Mouse (Mus musculus): ENCODE measurements around the gene Atp5j2. TPM values are rescaled to one million over a fixed set of nuclear protein-coding genes. Genes with fewer than 3 reads are reported as not detected.

The Atp5j2 gene
- polyA plus RNA-seq, 1 experiment from 2014 or later = 604 TPM

DNA sequence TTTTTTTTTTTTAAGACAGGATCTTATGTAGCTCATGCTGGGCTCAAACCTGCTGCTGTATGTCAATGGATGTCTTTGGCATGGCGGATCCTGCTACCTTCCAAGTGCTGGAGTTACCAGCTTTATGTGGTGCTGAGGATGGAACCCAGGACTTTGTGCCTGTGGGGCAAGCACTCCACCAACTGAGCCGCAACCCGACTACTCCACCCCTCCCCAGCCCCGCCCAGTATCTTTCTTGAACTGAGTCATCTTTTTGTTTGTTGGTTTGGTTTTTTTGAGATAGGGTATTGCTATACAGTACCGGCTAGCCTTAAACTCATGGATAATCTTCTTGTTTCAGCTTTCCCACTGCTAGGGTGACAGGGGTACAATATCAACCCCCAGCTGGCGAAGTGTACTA, 2.4 kb downstream of the Atp5j2 start:
- Histone ChIP-seq H3K9ac (ENCODE audit: low read length) (no peak overlapping the region), H3K4me1 (ENCODE audit: control insufficient read depth, insufficient read depth, low read length) (peaks cover 11% of the 10 kb centered on the region), H3K27me3 (replicated peaks; ENCODE audit: control insufficient read depth, insufficient read depth, low read length) (no peaks in the 10 kb centered on the region), H3K27ac (ENCODE audit: low read depth, low read length) (no peak overlapping the region), H3K9me3 (replicated peaks; ENCODE audit: control insufficient read depth, low read length) (no peaks in the 10 kb centered on the region), H3K4me3 (ENCODE audit: low read depth, low read length) (no peak overlapping the region), H3K4me2 (ENCODE audit: low read length) (no peak overlapping the region), H3K36me3 (ENCODE audit: control insufficient read depth, insufficient read depth, low read length) (peaks cover 42% of the 10 kb centered on the region)
- DNase-seq (ENCODE audit: low spot score) (no peak), ATAC-seq (no peak)
- WGBS = 92% methylated on average over 6 of the region's 6 CpGs

DNA sequence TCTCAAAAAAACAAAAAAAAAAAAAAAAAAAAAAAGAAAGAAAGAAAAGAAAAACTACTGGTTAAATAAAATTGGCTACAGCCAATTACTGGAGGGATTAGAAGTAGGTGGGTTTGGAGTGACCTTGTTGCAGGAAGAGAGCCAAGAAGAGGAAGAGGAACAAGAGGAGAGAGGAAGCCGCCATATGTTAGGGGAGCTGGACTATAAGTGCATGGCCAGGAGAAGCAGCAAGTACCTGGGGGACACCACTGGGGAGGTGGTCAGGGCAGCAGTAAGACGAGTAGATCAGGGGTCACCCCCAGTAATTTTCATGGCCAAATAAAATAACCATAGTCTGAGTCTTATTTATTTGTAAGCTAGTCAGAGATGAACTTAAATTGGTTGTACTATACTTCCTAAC, 6.6 kb downstream of the Atp5j2 start:
- no peak overlapping the region for H3K9ac ChIP-seq (ENCODE audit: low read length)
- peaks cover 4% of the 10 kb centered on the region for H3K4me1 ChIP-seq (ENCODE audit: control insufficient read depth, insufficient read depth, low read length)
- H3K4me3 ChIP-seq (ENCODE audit: low read depth, low read length) = no peak overlapping the region
- H3K4me2 ChIP-seq (ENCODE audit: low read length) = no peak overlapping the region
- H3K36me3 ChIP-seq (ENCODE audit: control insufficient read depth, insufficient read depth, low read length) = peaks cover 72% of the 10 kb centered on the region
- no peak overlapping the region for H3K27ac ChIP-seq (ENCODE audit: low read depth, low read length)
- ATAC-seq (no peak), DNase-seq (ENCODE audit: low spot score) (no peak)
- no peaks in the 10 kb centered on the region for H3K27me3 ChIP-seq (replicated peaks; ENCODE audit: control insufficient read depth, insufficient read depth, low read length)
- 96% methylated on average over 2 of the region's 2 CpGs for WGBS
- H3K9me3 ChIP-seq (replicated peaks; ENCODE audit: control insufficient read depth, low read length) = no peaks in the 10 kb centered on the region

DNA sequence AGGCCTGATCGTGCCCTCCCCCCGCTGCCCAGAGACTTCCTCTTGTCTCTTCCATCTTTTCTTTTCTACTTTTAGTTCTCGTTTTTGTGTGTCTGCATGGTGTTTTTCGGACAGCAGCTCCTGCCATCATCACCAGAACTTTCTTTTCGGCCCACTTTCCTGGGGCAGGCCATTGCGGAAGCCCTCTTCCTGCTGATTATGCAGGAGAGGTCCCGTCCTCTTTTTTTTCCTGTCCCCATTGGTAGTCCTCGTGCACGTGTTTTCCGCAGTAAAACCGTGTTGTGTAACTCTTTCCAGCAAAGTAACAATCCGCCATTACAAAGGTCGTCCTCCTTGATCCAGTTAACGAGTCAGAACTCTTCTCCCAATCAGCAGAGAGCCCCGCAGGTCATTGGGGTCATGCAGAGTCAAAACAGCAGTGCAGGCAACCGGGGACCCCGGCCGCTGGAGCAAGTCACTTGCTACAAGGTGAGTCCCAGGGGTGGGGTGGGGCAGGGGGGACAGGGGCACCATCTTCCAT, 13.3 kb downstream of the Atp5j2 start:
- WGBS = 83% methylated on average over 18 of the region's 18 CpGs
- peaks cover 100% of the 10 kb centered on the region for H3K36me3 ChIP-seq (ENCODE audit: control insufficient read depth, insufficient read depth, low read length)
- ATAC-seq = no peak

GRCm38 (mm10) chr5:145167306-145167661, 24.6 kb downstream of the Atp5j2 start:
- H3K4me2 ChIP-seq (ENCODE audit: low read length) = peak overlapping the region; percentile 91
- peak overlapping the region; percentile 93 for H3K9ac ChIP-seq (ENCODE audit: low read length)
- no peaks in the 10 kb centered on the region for H3K9me3 ChIP-seq (replicated peaks; ENCODE audit: control insufficient read depth, low read length)
- H3K4me1 ChIP-seq (ENCODE audit: control insufficient read depth, insufficient read depth, low read length) = peaks cover 15% of the 10 kb centered on the region
- no peaks in the 10 kb centered on the region for H3K27me3 ChIP-seq (replicated peaks; ENCODE audit: control insufficient read depth, insufficient read depth, low read length)
- under 1% methylated on average over 26 of the region's 28 CpGs for WGBS
- no peak for DNase-seq (ENCODE audit: low spot score)
- peak; percentile 71 for ATAC-seq
- peak overlapping the region; percentile 88 for H3K4me3 ChIP-seq (ENCODE audit: low read depth, low read length)
- H3K27ac ChIP-seq (ENCODE audit: low read depth, low read length) = peak overlapping the region; percentile 58
- peaks cover 49% of the 10 kb centered on the region for H3K36me3 ChIP-seq (ENCODE audit: control insufficient read depth, insufficient read depth, low read length)

More for the DNA sequence above, 13.3 kb downstream of the Atp5j2 start:
- Histone ChIP-seq H3K4me2 (ENCODE audit: low read length) (no peak overlapping the region), H3K4me1 (ENCODE audit: control insufficient read depth, insufficient read depth, low read length) (no peaks in the 10 kb centered on the region), H3K27me3 (replicated peaks; ENCODE audit: control insufficient read depth, insufficient read depth, low read length) (no peaks in the 10 kb centered on the region), H3K9ac (ENCODE audit: low read length) (no peak overlapping the region), H3K4me3 (ENCODE audit: low read depth, low read length) (no peak overlapping the region), H3K27ac (ENCODE audit: low read depth, low read length) (no peak overlapping the region), H3K9me3 (replicated peaks; ENCODE audit: control insufficient read depth, low read length) (no peaks in the 10 kb centered on the region)
- DNase-seq (ENCODE audit: low spot score) = no peak

GRCm38 (mm10) chr5:145166536-145167305, 25.1 kb downstream of the Atp5j2 start, which contains the start of the genes Ptcd1 and Cpsf4:
Gene Ptcd1 (minus strand): TSS chr5:145167108.
Gene Cpsf4 (plus strand): TSS chr5:145167213.
- H3K36me3 ChIP-seq (ENCODE audit: control insufficient read depth, insufficient read depth, low read length) = peaks cover 44% of the 10 kb centered on the region

GRCm38 (mm10) chr5:145165184-145165583, 26.7 kb downstream of the Atp5j2 start:
- DNase-seq (ENCODE audit: low spot score) = no peak
- H3K27me3 ChIP-seq (replicated peaks; ENCODE audit: control insufficient read depth, insufficient read depth, low read length) = no peaks in the 10 kb centered on the region
- 90% methylated on average over 15 of the region's 15 CpGs for WGBS
- H3K4me1 ChIP-seq (ENCODE audit: control insufficient read depth, insufficient read depth, low read length) = peaks cover 15% of the 10 kb centered on the region
- no peaks in the 10 kb centered on the region for H3K9me3 ChIP-seq (replicated peaks; ENCODE audit: control insufficient read depth, low read length)
- peaks cover 42% of the 10 kb centered on the region for H3K36me3 ChIP-seq (ENCODE audit: control insufficient read depth, insufficient read depth, low read length)
- H3K4me3 ChIP-seq (ENCODE audit: low read depth, low read length) = no peak overlapping the region
- H3K4me2 ChIP-seq (ENCODE audit: low read length) = no peak overlapping the region
- no peak overlapping the region for H3K9ac ChIP-seq (ENCODE audit: low read length)
- no peak overlapping the region for H3K27ac ChIP-seq (ENCODE audit: low read depth, low read length)
- ATAC-seq = no peak

More at GRCm38 (mm10) chr5:145166536-145167305, 25.1 kb downstream of the Atp5j2 start, which contains the start of the genes Ptcd1 and Cpsf4:
- ATAC-seq (peak; percentile 97), DNase-seq (ENCODE audit: low spot score) (peak; percentile 100)
- under 1% methylated on average over 43 of the region's 51 CpGs for WGBS
- Histone ChIP-seq H3K27me3 (replicated peaks; ENCODE audit: control insufficient read depth, insufficient read depth, low read length) (no peaks in the 10 kb centered on the region), H3K4me2 (ENCODE audit: low read length) (peak within 1 kb of the TSS; percentile 91), H3K9me3 (replicated peaks; ENCODE audit: control insufficient read depth, low read length) (no peaks in the 10 kb centered on the region), H3K4me3 (ENCODE audit: low read depth, low read length) (peak within 1 kb of the TSS; percentile 88), H3K9ac (ENCODE audit: low read length) (peak within 1 kb of the TSS; percentile 93), H3K4me1 (ENCODE audit: control insufficient read depth, insufficient read depth, low read length) (peaks cover 15% of the 10 kb centered on the region), H3K27ac (ENCODE audit: low read depth, low read length) (peak within 1 kb of the TSS; percentile 77)

GRCm38 (mm10) chr5:145164710-145165109, 27.2 kb downstream of the Atp5j2 start:
- H3K9me3 ChIP-seq (replicated peaks; ENCODE audit: control insufficient read depth, low read length) = no peaks in the 10 kb centered on the region
- H3K4me1 ChIP-seq (ENCODE audit: control insufficient read depth, insufficient read depth, low read length) = peaks cover 15% of the 10 kb centered on the region
- H3K9ac ChIP-seq (ENCODE audit: low read length) = no peak overlapping the region
- 76% methylated on average over 3 of the region's 3 CpGs for WGBS
- no peak for DNase-seq (ENCODE audit: low spot score)
- no peak overlapping the region for H3K4me2 ChIP-seq (ENCODE audit: low read length)
- no peaks in the 10 kb centered on the region for H3K27me3 ChIP-seq (replicated peaks; ENCODE audit: control insufficient read depth, insufficient read depth, low read length)
- no peak overlapping the region for H3K4me3 ChIP-seq (ENCODE audit: low read depth, low read length)
- ATAC-seq = no peak
- H3K27ac ChIP-seq (ENCODE audit: low read depth, low read length) = no peak overlapping the region
- H3K36me3 ChIP-seq (ENCODE audit: control insufficient read depth, insufficient read depth, low read length) = peaks cover 46% of the 10 kb centered on the region

- Histone ChIP-seq H3K4me3 (ENCODE audit: low read depth, low read length) (no peak overlapping the region), H3K9me3 (replicated peaks; ENCODE audit: control insufficient read depth, low read length) (no peaks in the 10 kb centered on the region), H3K36me3 (ENCODE audit: control insufficient read depth, insufficient read depth, low read length) (peaks cover 70% of the 10 kb centered on the region), H3K27me3 (replicated peaks; ENCODE audit: control insufficient read depth, insufficient read depth, low read length) (no peaks in the 10 kb centered on the region), H3K4me1 (ENCODE audit: control insufficient read depth, insufficient read depth, low read length) (peaks cover 6% of the 10 kb centered on the region), H3K4me2 (ENCODE audit: low read length) (no peak overlapping the region), H3K9ac (ENCODE audit: low read length) (no peak overlapping the region), H3K27ac (ENCODE audit: low read depth, low read length) (no peak overlapping the region)
- 94% methylated on average over 14 of the region's 14 CpGs for WGBS
- no peak for ATAC-seq
- DNase-seq (ENCODE audit: low spot score) = no peak
Measured at GRCm38 (mm10) chr5:145161361-145161760, 30.5 kb downstream of the Atp5j2 start.

DNA sequence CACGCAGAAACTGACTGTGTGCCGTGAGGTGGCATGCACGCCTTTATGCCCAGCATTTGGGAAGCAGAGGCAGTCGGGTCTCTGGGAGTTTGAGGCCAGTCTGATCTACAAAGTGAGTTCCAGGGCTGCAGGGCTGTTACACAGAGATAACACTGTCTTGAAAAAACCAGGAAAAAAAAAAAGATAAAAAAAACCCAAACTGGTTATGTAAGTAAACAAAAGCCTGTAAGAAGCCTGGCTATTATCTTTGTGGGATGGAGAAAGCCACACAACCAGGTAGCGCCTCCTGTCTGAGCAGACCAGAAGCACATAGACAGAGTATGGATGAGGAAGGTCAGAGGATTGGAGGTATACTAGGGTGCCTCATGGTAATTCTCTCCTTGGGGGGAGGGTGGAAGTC, 39.2 kb downstream of the Atp5j2 start:
- Histone ChIP-seq H3K36me3 (ENCODE audit: control insufficient read depth, insufficient read depth, low read length) (peaks cover 89% of the 10 kb centered on the region), H3K9ac (ENCODE audit: low read length) (no peak overlapping the region)

More for the DNA sequence above, 39.2 kb downstream of the Atp5j2 start:
- H3K27ac ChIP-seq (ENCODE audit: low read depth, low read length) = no peak overlapping the region
- H3K4me2 ChIP-seq (ENCODE audit: low read length) = no peak overlapping the region
- ATAC-seq (no peak), DNase-seq (ENCODE audit: low spot score) (no peak)
- no peaks in the 10 kb centered on the region for H3K9me3 ChIP-seq (replicated peaks; ENCODE audit: control insufficient read depth, low read length)
- no peak overlapping the region for H3K4me3 ChIP-seq (ENCODE audit: low read depth, low read length)
- H3K4me1 ChIP-seq (ENCODE audit: control insufficient read depth, insufficient read depth, low read length) = no peaks in the 10 kb centered on the region
- H3K27me3 ChIP-seq (replicated peaks; ENCODE audit: control insufficient read depth, insufficient read depth, low read length) = no peaks in the 10 kb centered on the region
- WGBS = 94% methylated on average over 5 of the region's 5 CpGs
